Mouse (Mus musculus) cerebellum, adult 11-12 months (tissue): ENCODE results near the gene Gm9817.
A peak's percentile ranks its signal among the peaks of the same experiment; 100 is the strongest.
"Not testable (repeated sequence)": the region's sequence is repeated elsewhere in the genome, so short reads cannot be mapped to it uniquely, and the experiment has no call there.

Source experiments
- DNase-seq: peaks from one replicate; pipeline ENCODE4 v3.0.0; 2022

The Gm9817 gene

GRCm38 (mm10) chr13:45078392-45078791 is at the start of gene Gm9817:
TSS of gene Gm9817 (plus strand) at chr13:45078692.
- DNase-seq = not testable (repeated sequence)

GRCm38 (mm10) chr13:45029791-45030190 is 48.7 kb upstream of the Gm9817 start:
- DNase-seq = no peak

- DNase-seq = peak; percentile 78
Observed at GRCm38 (mm10) chr13:45030830-45031229, 47.7 kb upstream of the Gm9817 start.

- no peak for DNase-seq
Observed at GRCm38 (mm10) chr13:45031314-45031713, 47.2 kb upstream of the Gm9817 start.

- DNase-seq = no peak
Observed at GRCm38 (mm10) chr13:45031748-45032147, 46.7 kb upstream of the Gm9817 start.

- DNase-seq = no peak
Observed at GRCm38 (mm10) chr13:45032484-45032883, 46.0 kb upstream of the Gm9817 start.

GRCm38 (mm10) chr13:45033360-45033759 is 45.1 kb upstream of the Gm9817 start:
- no peak for DNase-seq

- no peak for DNase-seq
Observed at GRCm38 (mm10) chr13:45034759-45035158, 43.7 kb upstream of the Gm9817 start.

- no peak for DNase-seq
Observed at GRCm38 (mm10) chr13:45036417-45036816, 42.1 kb upstream of the Gm9817 start.

GRCm38 (mm10) chr13:45040195-45040594 is 38.3 kb upstream of the Gm9817 start:
- no peak for DNase-seq

- DNase-seq = no peak
Observed at GRCm38 (mm10) chr13:45040741-45041140, 37.8 kb upstream of the Gm9817 start.

- no peak for DNase-seq
Observed at GRCm38 (mm10) chr13:45043466-45043865, 35.0 kb upstream of the Gm9817 start.

- DNase-seq = no peak
Observed at GRCm38 (mm10) chr13:45049261-45050020, 29.1 kb upstream of the Gm9817 start.

GRCm38 (mm10) chr13:45052805-45053204 is 25.7 kb upstream of the Gm9817 start:
- DNase-seq = no peak

- DNase-seq = no peak
Observed at GRCm38 (mm10) chr13:45053843-45054242, 24.6 kb upstream of the Gm9817 start.

- DNase-seq = no peak
Observed at GRCm38 (mm10) chr13:45059206-45059605, 19.3 kb upstream of the Gm9817 start.

GRCm38 (mm10) chr13:45063146-45063545 is 15.3 kb upstream of the Gm9817 start:
- DNase-seq = no peak

- no peak for DNase-seq
Observed at GRCm38 (mm10) chr13:45064951-45065350, 13.5 kb upstream of the Gm9817 start.

GRCm38 (mm10) chr13:45070366-45070765 is 8.1 kb upstream of the Gm9817 start:
- DNase-seq = no peak

GRCm38 (mm10) chr13:45075012-45075411 is 3.5 kb upstream of the Gm9817 start:
- DNase-seq = no peak

GRCm38 (mm10) chr13:45075715-45076114 is 2.8 kb upstream of the Gm9817 start:
- DNase-seq = no peak

- DNase-seq = no peak
Observed at GRCm38 (mm10) chr13:45080771-45081170, 2.3 kb downstream of the Gm9817 start.

- DNase-seq = peak; percentile 20
Observed at GRCm38 (mm10) chr13:45083696-45084095, 5.2 kb downstream of the Gm9817 start.

GRCm38 (mm10) chr13:45088796-45089221 is 10.3 kb downstream of the Gm9817 start:
- no peak for DNase-seq

GRCm38 (mm10) chr13:45089846-45090245 is 11.4 kb downstream of the Gm9817 start:
- DNase-seq = peak; percentile 28
